Mouse (Mus musculus) natural killer cell, adult 2 months (primary cell): ENCODE data around the gene Lpp.

Experiments
- DNase-seq, 2 experiments: peaks; one replicate each; pipeline ENCODE4 v3.0.0; 2022; ENCODE audit warnings: low spot score in 2 of 2

Lpp gene

DNA sequence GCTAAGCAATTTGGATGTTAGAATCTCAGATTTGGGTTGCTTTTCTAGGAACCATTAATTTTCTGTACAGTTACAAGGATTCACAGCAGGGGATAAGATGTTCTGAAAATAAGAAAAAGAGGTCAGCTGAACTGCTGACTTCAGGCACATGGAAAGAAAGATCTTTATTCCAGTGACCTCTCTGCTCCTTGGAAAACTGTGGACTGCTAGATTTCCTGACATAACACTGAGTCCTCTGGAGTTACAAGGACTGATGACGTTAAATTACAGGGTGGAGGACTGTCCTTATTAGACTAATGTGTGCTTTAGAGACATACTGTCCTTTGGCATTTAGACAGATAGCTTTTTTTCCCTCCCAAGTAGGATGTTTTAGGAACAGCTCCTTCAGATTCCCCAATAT lies 77.3 kb downstream of the Lpp start:
- DNase-seq, result no peak

DNA sequence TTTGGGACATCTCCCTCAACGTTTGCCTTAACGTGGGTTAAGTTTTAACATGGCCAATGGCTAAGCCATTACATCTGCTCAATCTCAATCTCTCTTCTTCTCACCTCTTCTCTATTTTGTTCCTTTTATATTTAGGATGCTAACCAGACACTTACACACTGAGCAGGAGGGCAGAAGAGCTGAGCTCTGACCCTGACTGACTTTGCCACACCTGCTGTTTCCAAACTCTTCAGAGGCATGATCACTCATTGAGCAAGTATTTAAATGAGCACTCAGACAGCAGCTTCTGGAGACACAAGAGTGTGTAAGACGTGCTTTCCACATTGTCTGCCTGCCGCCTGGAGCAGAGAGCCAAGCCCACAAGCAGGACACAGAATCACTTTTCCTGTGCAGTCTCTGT lies 77.7 kb downstream of the Lpp start:
- no peak for DNase-seq

DNA sequence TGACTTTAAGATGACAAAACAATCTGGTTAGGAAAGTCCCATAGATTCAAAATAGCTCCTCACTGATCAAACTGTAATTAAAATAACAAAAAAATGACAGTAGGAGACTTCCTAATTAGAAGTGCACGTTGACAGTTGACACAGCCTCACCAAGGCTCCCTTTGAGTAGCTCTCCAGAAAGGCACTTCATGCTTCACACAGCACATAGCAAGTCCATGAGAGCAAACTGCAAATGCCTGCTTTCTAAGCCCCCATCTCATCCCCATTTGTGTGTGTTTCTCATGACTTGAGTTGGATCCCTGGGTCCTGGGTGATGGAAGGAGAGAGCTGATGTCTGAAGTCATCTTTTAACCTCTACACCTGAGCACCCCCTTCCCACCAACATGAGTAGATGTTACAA lies 78.5 kb downstream of the Lpp start:
- DNase-seq, result no peak

DNA sequence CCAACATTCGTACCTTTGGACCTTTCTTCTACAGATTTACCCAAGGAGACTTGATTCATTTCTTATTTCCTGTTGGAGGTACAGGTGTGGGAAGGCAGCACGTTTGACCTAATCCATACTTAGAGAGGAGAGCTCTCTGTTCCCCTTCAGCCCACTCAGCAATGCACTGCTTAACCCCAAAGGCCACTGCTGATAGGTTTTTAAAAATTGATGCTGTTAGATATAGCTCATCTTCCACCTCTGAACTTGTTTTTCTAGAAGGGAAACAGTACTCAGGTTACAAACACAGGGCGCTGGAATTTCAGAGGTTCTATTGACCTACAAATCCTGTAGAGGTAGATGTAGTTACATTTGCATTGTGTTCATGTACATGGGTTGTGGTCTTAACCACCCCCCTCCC lies 80.7 kb downstream of the Lpp start:
- no peak for DNase-seq

DNA sequence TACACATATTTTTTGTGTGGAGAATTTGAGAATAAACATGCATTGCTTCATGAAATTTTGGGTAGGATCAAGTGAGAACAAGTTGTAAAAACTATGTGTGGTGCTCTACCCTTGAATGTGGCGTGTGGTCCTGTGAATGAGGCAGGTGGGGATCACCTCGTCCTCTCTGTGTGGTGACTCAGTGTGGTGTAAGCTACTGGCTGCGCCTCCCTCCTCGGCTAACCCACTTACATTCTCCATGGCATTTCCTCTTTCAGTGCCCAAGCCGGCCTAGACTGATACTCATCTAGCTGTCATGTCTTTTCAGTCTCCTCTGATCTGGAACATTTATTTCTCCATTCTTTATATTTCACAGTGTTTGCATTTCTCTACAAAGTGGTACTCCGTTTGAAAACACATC lies 81.5 kb downstream of the Lpp start:
- DNase-seq, result peak in 1 of 2 experiments; percentile 26

DNA sequence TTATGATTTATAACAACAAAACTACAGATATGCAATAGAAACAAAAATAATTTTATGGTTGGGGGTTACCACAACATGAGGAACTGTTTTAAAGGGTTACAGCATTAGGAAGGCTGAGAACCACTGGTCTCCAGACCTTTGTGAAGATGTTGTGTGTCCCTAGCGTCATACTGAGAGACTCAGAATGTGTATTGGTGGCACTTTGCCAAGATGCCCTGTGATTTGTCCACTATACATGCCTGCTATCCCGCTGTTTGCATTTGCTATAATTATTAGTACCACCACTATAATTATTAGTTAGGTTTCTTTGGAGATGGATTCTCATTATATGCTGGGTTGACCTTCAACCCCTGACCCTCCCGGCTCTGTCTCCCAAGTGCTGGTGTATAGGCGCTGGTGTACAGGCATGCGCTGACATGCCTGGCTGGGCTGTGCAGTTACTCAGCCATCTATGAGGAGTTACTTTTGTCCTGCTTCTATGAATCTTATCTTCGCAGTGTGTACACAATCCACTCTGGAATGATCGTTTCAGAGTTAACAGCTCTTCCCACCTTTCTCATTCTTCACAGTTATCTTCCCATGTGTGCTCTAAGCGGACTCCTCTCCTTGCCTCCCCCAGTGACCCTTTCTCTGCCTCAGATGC lies 82.1 kb downstream of the Lpp start:
- DNase-seq, result no peak

DNA sequence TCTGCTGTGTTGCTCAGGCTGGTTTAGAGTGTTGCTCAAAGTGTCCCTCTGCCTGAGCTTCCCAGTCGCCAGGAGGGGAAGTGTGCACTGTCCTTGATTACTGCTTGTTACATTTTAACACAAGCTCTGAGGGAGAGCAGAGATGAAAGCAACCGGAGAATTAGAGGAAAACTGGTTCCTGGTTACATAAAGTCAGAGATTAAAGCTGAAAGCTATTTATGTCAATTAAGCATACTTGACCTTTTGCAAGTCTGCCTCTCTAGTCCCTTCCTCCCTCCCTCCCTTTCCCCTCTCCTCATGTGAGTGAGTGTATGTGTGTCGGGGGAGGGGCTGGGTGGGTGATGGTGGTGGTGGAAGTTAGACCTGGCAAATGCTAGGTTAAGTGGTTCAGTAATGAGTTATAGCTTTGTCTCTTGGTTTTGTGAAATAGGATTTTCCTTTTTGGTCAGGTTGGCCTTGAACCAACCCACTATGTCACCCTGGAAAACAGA lies 83.6 kb downstream of the Lpp start:
- no peak for DNase-seq

DNA sequence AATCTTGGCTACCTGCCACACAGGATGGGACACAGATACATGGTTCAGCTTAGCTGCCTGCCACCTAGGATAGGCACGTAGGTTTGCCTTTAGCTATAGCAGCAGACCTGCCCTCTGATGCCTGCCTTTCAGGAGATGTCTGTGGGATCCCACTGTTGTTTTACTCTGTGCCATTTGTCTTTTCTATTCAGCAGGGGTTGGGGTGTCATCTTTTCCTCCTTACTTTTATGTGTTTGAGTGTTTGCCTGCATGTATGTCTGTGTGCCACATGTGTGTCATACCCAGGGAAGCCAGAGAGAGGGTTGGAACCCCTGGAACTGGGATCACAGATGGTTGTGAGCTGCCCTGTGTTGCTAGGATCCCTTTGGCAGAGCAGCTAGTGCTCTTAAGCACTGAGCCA lies 84.7 kb downstream of the Lpp start:
- no peak for DNase-seq

DNA sequence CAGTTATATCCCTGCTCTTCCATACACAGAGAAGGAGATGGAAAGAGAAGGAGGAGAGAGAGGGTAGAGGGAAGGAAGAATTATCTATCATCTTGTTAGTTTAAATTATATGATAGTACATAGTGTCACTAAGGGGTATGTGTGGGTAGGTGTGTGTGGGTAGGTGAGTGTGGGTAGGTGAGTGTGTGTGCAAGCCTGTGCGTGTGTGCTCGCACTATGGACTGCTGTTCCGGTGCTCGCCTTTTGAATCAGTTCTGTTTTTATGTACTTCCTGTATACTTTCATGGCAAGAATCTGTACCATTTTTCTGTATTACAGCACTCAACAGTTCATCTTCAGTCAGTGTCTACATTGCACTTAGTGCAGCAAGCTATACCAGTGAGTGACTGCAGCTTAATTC lies 85.5 kb downstream of the Lpp start:
- peak in 1 of 2 experiments; percentile 15 for DNase-seq

DNA sequence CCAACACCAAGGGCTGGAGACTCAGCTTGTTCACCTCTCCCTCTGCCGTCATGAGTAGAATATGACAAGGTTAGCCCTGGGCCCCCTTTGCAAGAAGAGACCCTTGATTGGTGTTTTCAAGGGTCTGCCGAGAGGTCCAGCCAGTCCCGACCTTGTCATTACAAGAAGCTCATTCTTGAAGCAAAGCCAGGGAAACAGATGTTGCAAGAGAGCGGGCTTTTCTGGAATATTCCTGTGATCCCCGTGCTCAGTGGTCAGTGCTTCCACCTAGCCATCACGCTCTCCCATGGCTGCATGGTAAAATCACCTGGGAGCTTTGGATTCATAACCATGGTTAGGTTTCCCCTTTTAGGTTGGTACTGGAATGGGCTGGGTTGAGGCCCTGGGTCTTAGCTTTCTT lies 89.3 kb downstream of the Lpp start:
- DNase-seq, result no peak

DNA sequence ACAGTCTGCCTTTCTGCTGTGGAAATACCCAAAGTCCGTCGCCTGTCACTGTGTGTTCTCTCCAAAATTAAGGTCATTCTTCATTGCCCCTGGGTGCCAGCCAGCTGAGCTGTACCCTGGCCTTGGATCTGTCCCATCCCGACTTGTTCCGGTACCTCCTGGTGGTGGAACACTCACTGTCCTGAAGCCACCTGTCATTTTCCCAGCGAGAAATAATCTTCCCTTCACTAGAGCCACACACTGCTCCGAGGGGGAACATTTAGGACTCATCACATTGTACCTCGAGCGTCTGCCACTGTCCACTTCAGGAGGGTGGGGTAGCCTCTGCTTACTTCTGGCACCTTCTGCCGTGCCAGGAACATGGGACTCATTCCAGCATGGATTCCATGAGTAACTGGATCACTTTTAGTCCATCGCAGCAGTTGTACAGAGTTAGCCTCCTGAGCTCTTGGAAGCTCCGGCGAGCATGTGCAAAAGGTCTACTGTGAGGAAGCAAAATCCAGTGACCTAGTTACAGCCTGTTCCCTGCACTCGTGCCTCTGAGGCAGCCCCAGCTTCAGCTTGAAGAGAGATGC lies 90.3 kb downstream of the Lpp start:
- no peak for DNase-seq

DNA sequence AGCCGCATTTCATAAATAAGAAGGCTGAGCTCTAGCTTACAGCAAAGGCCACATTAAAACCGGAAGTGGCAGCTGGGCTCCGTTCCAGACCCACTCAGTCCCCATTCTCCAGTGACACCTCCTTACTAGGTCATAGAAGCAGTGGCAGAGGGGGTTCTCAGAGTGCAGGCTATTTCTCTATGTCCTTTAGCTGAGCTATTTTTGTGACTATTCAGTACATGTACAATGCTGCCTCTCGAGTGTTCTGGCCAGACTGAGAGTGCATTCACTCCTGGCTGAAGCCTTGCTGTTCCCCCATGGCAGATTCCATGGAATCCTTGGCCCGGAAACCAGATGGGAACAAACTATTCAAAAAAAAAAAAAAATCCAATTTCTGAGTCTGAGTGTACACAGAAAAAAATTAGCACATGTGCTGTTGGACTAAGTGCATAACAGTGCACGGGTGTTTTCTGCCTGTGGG lies 94.5 kb downstream of the Lpp start:
- DNase-seq, result peak; percentile 26 to 45

DNA sequence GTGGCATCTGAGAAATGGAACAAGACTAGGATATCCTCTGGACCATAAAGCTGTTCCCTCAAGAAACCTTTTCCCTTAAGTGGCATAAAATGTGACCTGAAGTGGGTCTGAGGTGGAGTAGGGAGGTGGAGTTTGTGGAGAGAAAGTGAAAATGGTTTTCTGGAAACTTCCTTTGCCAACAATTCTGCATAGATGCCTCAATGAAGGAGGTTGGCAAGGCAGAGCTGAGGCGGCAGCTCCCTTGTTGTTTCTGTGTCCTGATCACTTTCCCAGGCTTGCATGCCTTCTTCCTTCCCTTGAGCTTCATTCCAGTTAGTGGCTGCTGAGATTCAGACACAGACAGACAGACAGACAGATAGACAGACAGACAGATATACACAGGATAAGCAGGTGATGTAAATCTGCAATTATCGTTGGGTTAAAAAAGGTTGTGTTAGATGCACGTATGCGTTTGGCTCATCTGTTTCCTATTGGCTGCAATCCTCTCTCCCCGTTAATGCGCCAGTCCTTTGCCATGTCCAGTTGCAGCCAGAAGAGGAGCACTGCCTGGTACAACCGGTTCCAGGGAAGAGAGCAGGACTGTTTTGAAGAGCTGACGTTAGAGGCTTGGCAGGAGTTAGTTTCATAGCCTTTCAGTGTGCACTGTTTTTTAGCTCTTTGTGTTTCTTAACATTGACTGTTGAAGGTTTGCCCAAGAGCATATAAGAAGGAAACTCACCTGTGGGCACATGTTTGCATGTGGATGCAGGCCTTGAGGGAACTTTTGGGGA lies 96.4 kb downstream of the Lpp start:
- no peak for DNase-seq

DNA sequence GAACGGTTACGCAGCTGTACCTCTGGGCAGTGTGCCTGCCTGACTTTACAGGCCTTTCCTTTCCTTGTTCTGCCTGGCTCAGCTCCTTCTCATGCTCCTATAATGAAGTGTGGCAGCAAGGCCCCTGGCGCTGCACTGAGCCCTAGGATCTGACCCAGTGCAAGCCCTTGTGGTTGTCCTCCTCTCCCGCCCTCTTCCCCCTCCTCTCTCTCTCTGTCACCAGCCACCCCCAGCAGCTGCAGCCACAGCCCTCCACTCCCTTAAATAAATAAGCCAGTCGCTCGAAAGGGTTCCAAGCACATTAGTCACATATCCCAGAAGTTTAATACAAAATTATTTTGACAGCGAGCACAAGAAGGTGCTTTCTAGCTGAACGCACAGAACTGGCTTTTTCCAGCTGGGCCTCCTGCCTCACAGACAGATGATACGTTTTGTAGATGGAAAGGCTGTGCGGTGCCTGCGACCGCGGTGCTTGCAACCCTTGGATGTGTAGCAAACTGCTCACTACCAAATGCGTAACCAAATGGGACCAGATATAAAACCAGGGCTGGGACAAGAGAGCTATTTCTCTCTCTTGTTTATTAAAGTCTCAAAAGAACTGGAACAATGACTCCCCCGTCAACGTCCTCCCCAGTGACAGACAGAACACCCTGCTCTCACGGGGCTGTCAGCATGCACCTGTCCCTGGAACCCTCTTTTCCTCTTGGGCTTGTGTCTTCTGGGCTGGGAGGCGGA lies 97.6 kb downstream of the Lpp start:
- DNase-seq, result no peak

DNA sequence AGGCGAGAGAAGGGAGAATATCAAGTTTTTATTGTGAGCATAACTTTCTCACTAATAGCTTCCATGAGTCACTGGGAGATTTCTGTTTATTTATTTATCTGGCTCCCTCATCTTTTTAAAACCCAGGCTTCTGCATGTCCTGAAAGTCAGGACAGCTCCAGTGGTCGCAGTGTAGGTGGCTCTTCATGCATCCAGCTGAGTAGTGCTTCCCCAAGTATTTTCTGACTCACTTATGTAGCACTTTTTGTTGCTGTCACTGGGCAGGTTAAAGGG lies 98.1 kb downstream of the Lpp start:
- DNase-seq, result no peak

DNA sequence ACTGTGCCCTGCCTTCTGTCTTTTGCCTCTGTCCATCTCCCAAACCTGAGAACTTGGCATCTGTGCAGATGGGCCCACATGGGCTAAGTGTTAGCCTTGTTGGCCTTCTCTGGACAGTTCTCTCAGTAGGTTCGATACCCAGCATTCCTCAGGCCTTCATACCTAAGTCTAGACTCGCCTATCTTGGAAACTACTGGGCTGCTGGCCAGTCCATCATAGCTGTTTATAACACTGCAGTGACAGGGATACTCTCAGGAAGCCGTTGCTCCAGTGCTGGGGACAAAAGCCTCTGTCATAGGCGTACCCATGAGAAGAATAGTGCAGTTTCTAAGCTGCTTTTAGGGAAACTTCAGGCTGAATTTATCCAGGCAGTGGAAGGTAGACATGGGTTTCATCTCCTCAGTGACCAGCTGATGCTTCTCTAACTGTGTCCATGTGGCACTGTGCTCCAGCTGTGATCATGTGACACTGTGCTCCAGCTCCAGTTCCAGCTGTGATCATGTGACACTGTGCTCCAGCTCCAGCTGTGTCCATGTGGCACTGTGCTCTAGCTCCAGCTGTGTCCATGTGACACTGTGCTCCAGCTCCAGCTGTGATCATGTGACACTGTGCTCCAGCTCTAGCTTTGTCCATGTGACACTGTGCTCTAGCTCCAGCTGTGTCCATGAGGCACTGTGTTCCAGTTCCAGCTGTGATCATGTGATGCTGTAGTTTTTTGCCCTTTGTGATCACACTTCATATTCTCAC lies 99.1 kb downstream of the Lpp start:
- DNase-seq, result no peak

DNA sequence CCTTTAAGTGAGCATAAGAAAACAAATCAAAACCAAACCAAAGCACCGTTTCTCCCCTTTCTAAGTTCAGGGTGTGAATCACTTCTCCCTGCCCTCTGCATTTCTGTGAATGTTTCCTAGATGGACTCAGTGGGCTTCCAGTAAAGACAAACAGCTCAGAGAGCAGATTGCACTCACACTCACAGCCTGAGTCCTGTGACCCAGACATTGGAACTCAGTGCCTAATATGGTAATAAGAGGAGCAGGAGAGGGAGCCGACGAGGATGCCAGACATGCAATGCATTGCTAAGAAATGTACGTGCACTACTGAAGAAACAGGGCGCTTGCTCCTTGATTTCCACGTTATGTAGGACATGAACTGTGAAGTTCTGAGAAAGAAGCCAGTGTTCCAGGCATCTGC lies 101.2 kb downstream of the Lpp start:
- no peak for DNase-seq

DNA sequence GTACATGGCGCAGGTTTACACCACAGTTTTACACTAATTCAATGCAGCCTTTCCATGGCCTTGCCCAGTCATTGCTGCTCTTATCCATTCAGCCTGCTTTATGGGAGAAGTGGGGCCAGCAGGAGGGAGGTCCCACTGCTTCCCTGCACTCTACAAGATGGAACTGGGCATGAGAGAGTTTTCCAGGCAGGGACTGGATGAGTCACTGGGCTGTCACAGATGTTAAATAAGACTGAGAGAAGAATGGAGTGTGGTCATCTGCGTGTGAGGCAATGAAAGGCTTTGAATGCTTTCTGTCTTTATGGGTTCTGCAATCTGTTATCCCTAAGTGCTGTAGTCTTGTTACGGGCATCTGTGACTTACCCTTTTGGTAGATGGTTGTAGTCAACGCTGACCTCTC lies 102.2 kb downstream of the Lpp start:
- DNase-seq, result no peak

DNA sequence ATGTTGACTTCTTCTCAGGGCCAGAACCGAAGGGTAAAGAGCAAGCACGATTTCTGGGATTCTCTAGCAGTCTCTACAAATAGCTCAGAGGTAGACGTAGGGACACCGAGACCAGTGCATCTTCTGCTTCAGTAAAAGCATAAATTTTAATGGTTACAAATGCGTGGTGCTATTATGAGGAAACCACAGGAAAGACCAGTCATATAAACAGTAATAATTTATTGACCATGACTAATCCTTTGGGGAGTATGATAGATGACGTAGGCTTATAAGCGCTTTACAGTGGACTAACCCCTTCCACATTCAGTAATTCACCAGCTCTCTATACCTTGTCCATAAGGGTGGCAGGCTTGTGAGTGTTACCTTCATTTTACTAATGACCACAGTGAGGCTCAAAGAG lies 103.3 kb downstream of the Lpp start:
- DNase-seq, result no peak

DNA sequence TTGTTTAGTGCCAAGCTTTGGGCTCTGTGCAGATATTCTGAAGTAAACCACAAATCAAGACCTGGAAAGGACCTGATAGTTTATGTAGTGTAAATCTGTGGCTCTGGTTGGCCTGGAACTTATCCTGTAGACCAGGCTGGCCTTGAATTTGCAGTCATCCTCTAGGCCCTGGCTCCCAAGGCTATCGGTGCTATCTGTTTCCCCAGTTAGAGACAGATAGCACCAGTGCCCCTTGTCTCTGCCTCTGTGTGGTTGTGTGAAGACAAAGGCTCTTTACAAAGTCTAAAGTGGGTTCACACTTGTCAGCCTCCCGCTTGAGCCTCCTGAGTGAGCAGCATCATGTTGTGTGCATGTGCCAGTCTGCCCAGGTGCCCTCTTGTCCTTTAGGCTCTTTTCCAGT lies 104.1 kb downstream of the Lpp start:
- DNase-seq, result no peak

DNA sequence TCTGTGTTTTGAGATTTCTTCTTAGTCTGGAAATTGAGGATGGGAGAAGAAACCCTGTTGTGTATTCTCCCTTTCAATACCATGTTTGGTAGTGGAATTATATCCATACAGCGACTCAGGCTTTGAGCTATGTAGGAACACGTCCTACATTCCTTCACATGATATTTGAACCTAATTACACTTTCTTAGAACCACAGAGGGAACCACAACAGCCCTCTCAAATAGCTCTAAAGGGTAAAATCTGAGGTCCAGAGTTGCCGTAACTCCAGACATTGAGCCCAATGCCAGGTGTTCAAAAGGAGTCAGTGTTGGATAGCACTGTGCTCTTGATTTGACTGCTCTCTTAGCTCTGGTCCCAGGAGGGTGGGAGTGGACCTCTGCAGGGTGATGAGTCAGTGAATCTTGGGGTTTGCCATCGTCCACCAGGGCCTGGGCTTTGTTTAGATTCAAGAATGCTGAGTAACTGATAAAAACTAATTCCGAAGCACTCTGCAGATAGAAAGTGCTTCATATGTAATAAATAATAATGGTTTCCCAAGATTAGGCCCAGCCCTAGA lies 104.9 kb downstream of the Lpp start:
- no peak for DNase-seq

DNA sequence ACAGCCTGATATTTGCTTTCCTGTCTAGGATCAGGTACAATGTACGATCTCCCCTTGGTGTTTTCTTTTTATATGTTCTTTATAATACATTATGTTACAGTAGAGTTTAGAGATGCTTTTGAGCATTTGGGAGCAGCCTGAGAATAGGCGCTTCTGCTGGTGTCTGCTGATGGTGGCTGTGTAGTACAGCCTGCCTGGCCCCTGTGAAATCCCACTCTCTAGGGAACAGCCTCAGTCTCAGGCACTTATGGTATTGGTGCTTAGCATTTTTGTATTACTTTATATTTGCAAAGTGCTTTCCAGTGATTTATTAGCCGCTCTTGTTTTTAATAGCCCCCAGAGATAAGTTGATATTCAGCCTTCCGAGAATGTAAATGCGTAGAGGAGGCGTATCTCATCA lies 107.9 kb downstream of the Lpp start:
- no peak for DNase-seq
